Mouse (Mus musculus): ENCODE data around the gene Plac1. TPM values are rescaled to one million over a fixed set of nuclear protein-coding genes. Genes with fewer than 3 reads are reported as not detected.

Plac1 gene
- polyA plus RNA-seq, 1 experiment from 2014 or later: 11.7 TPM

- 66% methylated on average over 2 of the region's 2 CpGs for WGBS
Measured at GRCm38 (mm10) chrX:53148039-53148438, 91.9 kb downstream of the Plac1 start.

GRCm38 (mm10) chrX:53146389-53146917, 93.5 kb downstream of the Plac1 start:
- no peak overlapping the region for H3K9ac ChIP-seq
- ATAC-seq (ENCODE audit: insufficient number of reproducible peaks, low FRiP score): no peak
- 0 out of 2 replicates have a peak overlapping the region, but pooled peaks have one; percentile 47 for H3K27ac ChIP-seq (ENCODE audit: poor library complexity, severe bottlenecking)
- H3K4me2 ChIP-seq: no peak overlapping the region
- no peak overlapping the region for H3K4me3 ChIP-seq
- no peaks in the 10 kb centered on the region for H3K27me3 ChIP-seq (replicated peaks)
- H3K4me1 ChIP-seq (replicated peaks): peaks cover 5% of the 10 kb centered on the region
- H3K9me3 ChIP-seq (replicated peaks): no peaks in the 10 kb centered on the region
- H3K36me3 ChIP-seq: no peaks in the 10 kb centered on the region
- 43% methylated on average over 5 of the region's 5 CpGs for WGBS

More at GRCm38 (mm10) chrX:53148039-53148438, 91.9 kb downstream of the Plac1 start:
- no peaks in the 10 kb centered on the region; the same call in 1 of the 2 replicates for H3K4me1 ChIP-seq (replicated peaks)
- no peaks in the 10 kb centered on the region for H3K9me3 ChIP-seq (replicated peaks)
- no peak overlapping the region for H3K27ac ChIP-seq (ENCODE audit: poor library complexity, severe bottlenecking)
- H3K4me3 ChIP-seq: no peak overlapping the region
- no peak for ATAC-seq (ENCODE audit: insufficient number of reproducible peaks, low FRiP score)
- H3K4me2 ChIP-seq: no peak overlapping the region
- H3K36me3 ChIP-seq: no peaks in the 10 kb centered on the region
- H3K9ac ChIP-seq: no peak overlapping the region
- no peaks in the 10 kb centered on the region for H3K27me3 ChIP-seq (replicated peaks)

- Histone ChIP-seq H3K4me1 (replicated peaks) (peaks cover 5% of the 10 kb centered on the region; the same call in 1 of the 2 replicates), H3K27ac (ENCODE audit: poor library complexity, severe bottlenecking) (no peak overlapping the region), H3K9me3 (replicated peaks) (no peaks in the 10 kb centered on the region), H3K9ac (no peak overlapping the region), H3K4me3 (no peak overlapping the region), H3K4me2 (no peak overlapping the region), H3K27me3 (replicated peaks) (no peaks in the 10 kb centered on the region), H3K36me3 (no peaks in the 10 kb centered on the region)
- ATAC-seq (ENCODE audit: insufficient number of reproducible peaks, low FRiP score): no peak
- 88% methylated on average over 2 of the region's 2 CpGs for WGBS
Measured at GRCm38 (mm10) chrX:53139641-53140040, 100.3 kb downstream of the Plac1 start.

- Histone ChIP-seq H3K9me3 (replicated peaks) (no peaks in the 10 kb centered on the region), H3K4me1 (replicated peaks) (no peaks in the 10 kb centered on the region), H3K4me2 (no peak overlapping the region), H3K9ac (no peak overlapping the region), H3K27me3 (replicated peaks) (no peaks in the 10 kb centered on the region), H3K4me3 (no peak overlapping the region), H3K27ac (ENCODE audit: poor library complexity, severe bottlenecking) (no peak overlapping the region), H3K36me3 (no peaks in the 10 kb centered on the region)
- 60% methylated on average over 2 of the region's 2 CpGs for WGBS
- no peak for ATAC-seq (ENCODE audit: insufficient number of reproducible peaks, low FRiP score)
Measured at GRCm38 (mm10) chrX:53137066-53137465, 102.8 kb downstream of the Plac1 start.

GRCm38 (mm10) chrX:53129501-53129900, 110.4 kb downstream of the Plac1 start:
- H3K4me1 ChIP-seq (replicated peaks): peaks cover 20% of the 10 kb centered on the region
- no peaks in the 10 kb centered on the region for H3K36me3 ChIP-seq
- no peak overlapping the region for H3K27ac ChIP-seq (ENCODE audit: poor library complexity, severe bottlenecking)
- no peak for ATAC-seq (ENCODE audit: insufficient number of reproducible peaks, low FRiP score)
- H3K4me3 ChIP-seq: no peak overlapping the region
- no peaks in the 10 kb centered on the region for H3K9me3 ChIP-seq (replicated peaks)
- no peak overlapping the region for H3K9ac ChIP-seq
- 45% methylated on average over 2 of the region's 2 CpGs for WGBS
- no peak overlapping the region for H3K4me2 ChIP-seq
- H3K27me3 ChIP-seq (replicated peaks): no peaks in the 10 kb centered on the region

GRCm38 (mm10) chrX:53126492-53127033, 113.3 kb downstream of the Plac1 start:
- no peak for ATAC-seq (ENCODE audit: insufficient number of reproducible peaks, low FRiP score)
- Histone ChIP-seq H3K4me2 (no peak overlapping the region), H3K27ac (ENCODE audit: poor library complexity, severe bottlenecking) (peak overlapping the region; percentile 37), H3K9ac (no peak overlapping the region), H3K36me3 (no peaks in the 10 kb centered on the region), H3K27me3 (replicated peaks) (no peaks in the 10 kb centered on the region), H3K9me3 (replicated peaks) (no peaks in the 10 kb centered on the region), H3K4me1 (replicated peaks) (peaks cover 20% of the 10 kb centered on the region), H3K4me3 (no peak overlapping the region)
- 63% methylated on average over 6 of the region's 6 CpGs for WGBS

GRCm38 (mm10) chrX:53125838-53126467, 114.0 kb downstream of the Plac1 start:
- Histone ChIP-seq H3K4me3 (no peak overlapping the region), H3K36me3 (no peaks in the 10 kb centered on the region), H3K27me3 (replicated peaks) (no peaks in the 10 kb centered on the region), H3K9ac (no peak overlapping the region), H3K27ac (ENCODE audit: poor library complexity, severe bottlenecking) (peak overlapping the region; percentile 37), H3K4me2 (no peak overlapping the region), H3K4me1 (replicated peaks) (peaks cover 14% of the 10 kb centered on the region), H3K9me3 (replicated peaks) (no peaks in the 10 kb centered on the region)
- no peak for ATAC-seq (ENCODE audit: insufficient number of reproducible peaks, low FRiP score)
- whole genome bisulfite sequencing: 33% methylated on average over 3 of the region's 3 CpGs

GRCm38 (mm10) chrX:53123562-53123961, 116.3 kb downstream of the Plac1 start:
- H3K4me3 ChIP-seq: no peak overlapping the region
- ATAC-seq (ENCODE audit: insufficient number of reproducible peaks, low FRiP score): no peak
- H3K4me2 ChIP-seq: no peak overlapping the region
- no peaks in the 10 kb centered on the region for H3K36me3 ChIP-seq
- peaks cover 9% of the 10 kb centered on the region; the same call in 1 of the 2 replicates for H3K4me1 ChIP-seq (replicated peaks)
- H3K9ac ChIP-seq: no peak overlapping the region
- no peaks in the 10 kb centered on the region for H3K9me3 ChIP-seq (replicated peaks)
- H3K27me3 ChIP-seq (replicated peaks): no peaks in the 10 kb centered on the region
- 48% methylated on average over 1 of the region's 1 CpGs for WGBS
- no peak overlapping the region for H3K27ac ChIP-seq (ENCODE audit: poor library complexity, severe bottlenecking)

GRCm38 (mm10) chrX:53118631-53119030, 121.3 kb downstream of the Plac1 start:
- no peak for ATAC-seq (ENCODE audit: insufficient number of reproducible peaks, low FRiP score)
- Histone ChIP-seq H3K9ac (no peak overlapping the region), H3K4me3 (no peak overlapping the region), H3K4me1 (replicated peaks) (no peaks in the 10 kb centered on the region), H3K27me3 (replicated peaks) (no peaks in the 10 kb centered on the region), H3K9me3 (replicated peaks) (no peaks in the 10 kb centered on the region), H3K36me3 (no peaks in the 10 kb centered on the region), H3K4me2 (no peak overlapping the region), H3K27ac (ENCODE audit: poor library complexity, severe bottlenecking) (no peak overlapping the region)
- 52% methylated on average over 6 of the region's 6 CpGs for WGBS

GRCm38 (mm10) chrX:53118019-53118418, 121.9 kb downstream of the Plac1 start:
- H3K27me3 ChIP-seq (replicated peaks): no peaks in the 10 kb centered on the region

GRCm38 (mm10) chrX:53114994-53115393, 124.9 kb downstream of the Plac1 start:
- Histone ChIP-seq H3K27me3 (replicated peaks) (no peaks in the 10 kb centered on the region), H3K36me3 (no peaks in the 10 kb centered on the region), H3K9ac (no peak overlapping the region), H3K4me1 (replicated peaks) (no peaks in the 10 kb centered on the region), H3K9me3 (replicated peaks) (no peaks in the 10 kb centered on the region), H3K4me2 (no peak overlapping the region), H3K27ac (ENCODE audit: poor library complexity, severe bottlenecking) (no peak overlapping the region), H3K4me3 (no peak overlapping the region)
- no peak for ATAC-seq (ENCODE audit: insufficient number of reproducible peaks, low FRiP score)
- 64% methylated on average over 7 of the region's 7 CpGs for WGBS

More at GRCm38 (mm10) chrX:53118019-53118418, 121.9 kb downstream of the Plac1 start:
- H3K36me3 ChIP-seq: no peaks in the 10 kb centered on the region
- H3K4me1 ChIP-seq (replicated peaks): no peaks in the 10 kb centered on the region
- no peak overlapping the region for H3K27ac ChIP-seq (ENCODE audit: poor library complexity, severe bottlenecking)
- H3K9me3 ChIP-seq (replicated peaks): no peaks in the 10 kb centered on the region
- no peak overlapping the region for H3K9ac ChIP-seq
- no peak overlapping the region for H3K4me2 ChIP-seq
- H3K4me3 ChIP-seq: no peak overlapping the region
- ATAC-seq (ENCODE audit: insufficient number of reproducible peaks, low FRiP score): no peak
